Mouse (Mus musculus) intestine, embryonic 14.5 days (tissue): ENCODE measurements at regions not wholly inside any gene's neighbourhood (a gene's known extent, or its start where the extent isn't known, plus 50 kb on each side); places are given as distances from the start of the nearest gene placed in this dataset.

Experiments used
- ATAC-seq: fragments of 200-750 bp; cut with Nextera tagmentation; replicated peaks from 2 replicates; pipeline ENCODE4 v1.8.0; 2017; ENCODE audit warnings: low read depth, moderate number of reproducible peaks, moderate TSS enrichment, moderate library complexity; ENCODE audit not compliant: low FRiP score, low TSS enrichment
- DNase-seq: peaks from one replicate; pipeline ENCODE4 v3.0.0-alpha.2; 2018; ENCODE audit warnings: low spot score
- H3K27ac ChIP-seq: fragments of 300-500 bp; sonication (generic); 2 replicates; pipeline ENCODE4 v1.5.1; 2014; ENCODE audit warnings: low read depth, mild to moderate bottlenecking, control low read depth
- H3K27me3 ChIP-seq: fragments of 300-500 bp; sonication (generic); replicated peaks from 2 replicates; pipeline ENCODE4 v1.6.1; 2014; ENCODE audit warnings: low read length, control low read depth; ENCODE audit not compliant: control insufficient read depth, insufficient read depth
- H3K36me3 ChIP-seq: fragments of 300-500 bp; sonication (generic); 2 replicates; pipeline ENCODE4 v1.6.1; 2014; ENCODE audit warnings: low read length, control low read depth; ENCODE audit not compliant: control insufficient read depth, insufficient read depth
- H3K4me1 ChIP-seq: fragments of 300-500 bp; sonication (generic); replicated peaks from 2 replicates; pipeline ENCODE4 v1.6.1; 2014; ENCODE audit warnings: low read length, control low read depth, mixed read lengths; ENCODE audit not compliant: control insufficient read depth, insufficient read depth
- H3K4me2 ChIP-seq: fragments of 300-500 bp; sonication (generic); 2 replicates; pipeline ENCODE4 v1.6.1; 2014; ENCODE audit warnings: low read length
- H3K4me3 ChIP-seq: fragments of 300-500 bp; sonication (generic); 2 replicates; pipeline ENCODE4 v1.5.1; 2014; ENCODE audit warnings: low read depth, low read length, control low read depth, mixed read lengths
- H3K9ac ChIP-seq: fragments of 300-500 bp; sonication (generic); 2 replicates; pipeline ENCODE4 v1.6.1; 2014; ENCODE audit warnings: mild to moderate bottlenecking, low read length
- H3K9me3 ChIP-seq: fragments of 300-500 bp; sonication (generic); 2 replicates; pipeline ENCODE4 v1.6.1; 2016; ENCODE audit warnings: low read length, control low read depth; ENCODE audit not compliant: control insufficient read depth
- WGBS: fragments of 180-500 bp; shearing (Covaris S2); extraction: QIAGEN DNeasy Blood & Tissue Kit; methylation state at CpG from one replicate; pipeline ENCODE4 v1.1.7; 2014; 5-methylcytosine and 5-hydroxymethylcytosine counted together

DNA sequence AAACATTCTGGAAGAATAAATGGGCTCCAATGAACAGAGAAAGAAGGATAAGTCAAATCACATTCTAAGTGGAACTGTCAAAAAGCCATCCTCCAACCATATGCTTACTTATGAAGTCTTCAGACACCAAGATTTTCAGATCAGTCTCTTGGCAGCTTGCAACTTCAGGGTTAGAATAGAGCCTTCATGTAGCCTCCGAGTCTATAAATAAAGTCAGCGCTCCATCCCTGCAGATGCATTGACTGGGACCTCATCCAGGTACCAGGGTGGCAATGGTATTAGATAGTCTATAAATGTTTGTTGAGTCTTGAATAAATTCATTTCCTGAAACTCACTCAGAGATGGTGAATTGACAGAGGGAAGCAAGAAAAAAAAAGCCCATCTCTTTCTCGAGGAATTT, 107.2 kb upstream of the Eepd1 start:
- no peaks in the 10 kb centered on the region for H3K36me3 ChIP-seq
- no peaks in the 10 kb centered on the region for H3K27me3 ChIP-seq
- DNase-seq (no peak), ATAC-seq (no peak)
- H3K9ac ChIP-seq, result no peak overlapping the region
- H3K9me3 ChIP-seq, result no peaks in the 10 kb centered on the region
- 90% methylated on average over 3 of the region's 3 CpGs for WGBS
- H3K27ac ChIP-seq, result no peak overlapping the region
- H3K4me1 ChIP-seq, result no peaks in the 10 kb centered on the region
- H3K4me2 ChIP-seq, result no peak overlapping the region
- no peak overlapping the region for H3K4me3 ChIP-seq

DNA sequence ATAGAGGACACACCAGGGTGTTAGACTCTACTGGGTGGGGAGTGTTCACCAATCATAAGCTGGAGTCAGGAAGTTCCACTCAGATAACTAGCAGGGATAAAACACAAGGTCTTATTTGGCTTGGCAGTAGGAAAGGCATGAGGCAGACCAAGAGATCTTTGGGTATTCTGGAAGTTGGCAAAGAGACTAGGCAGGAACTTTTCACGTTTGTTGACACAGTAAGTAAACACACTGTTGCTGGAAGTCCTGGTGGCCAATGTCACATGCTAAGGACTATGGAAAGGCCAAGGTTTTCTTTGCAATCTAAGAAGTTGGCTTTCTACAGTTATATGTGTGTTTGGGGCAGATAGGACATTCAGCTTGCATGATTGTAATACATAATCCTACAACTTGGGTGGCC, 105.1 kb upstream of the Eepd1 start:
- Histone ChIP-seq H3K4me2 (no peak overlapping the region), H3K27me3 (no peaks in the 10 kb centered on the region), H3K9ac (no peak overlapping the region), H3K27ac (no peak overlapping the region), H3K36me3 (no peaks in the 10 kb centered on the region), H3K9me3 (no peaks in the 10 kb centered on the region), H3K4me3 (no peak overlapping the region), H3K4me1 (no peaks in the 10 kb centered on the region)
- ATAC-seq (no peak), DNase-seq (no peak)
- 17% methylated on average over 1 of the region's 1 CpGs for WGBS

DNA sequence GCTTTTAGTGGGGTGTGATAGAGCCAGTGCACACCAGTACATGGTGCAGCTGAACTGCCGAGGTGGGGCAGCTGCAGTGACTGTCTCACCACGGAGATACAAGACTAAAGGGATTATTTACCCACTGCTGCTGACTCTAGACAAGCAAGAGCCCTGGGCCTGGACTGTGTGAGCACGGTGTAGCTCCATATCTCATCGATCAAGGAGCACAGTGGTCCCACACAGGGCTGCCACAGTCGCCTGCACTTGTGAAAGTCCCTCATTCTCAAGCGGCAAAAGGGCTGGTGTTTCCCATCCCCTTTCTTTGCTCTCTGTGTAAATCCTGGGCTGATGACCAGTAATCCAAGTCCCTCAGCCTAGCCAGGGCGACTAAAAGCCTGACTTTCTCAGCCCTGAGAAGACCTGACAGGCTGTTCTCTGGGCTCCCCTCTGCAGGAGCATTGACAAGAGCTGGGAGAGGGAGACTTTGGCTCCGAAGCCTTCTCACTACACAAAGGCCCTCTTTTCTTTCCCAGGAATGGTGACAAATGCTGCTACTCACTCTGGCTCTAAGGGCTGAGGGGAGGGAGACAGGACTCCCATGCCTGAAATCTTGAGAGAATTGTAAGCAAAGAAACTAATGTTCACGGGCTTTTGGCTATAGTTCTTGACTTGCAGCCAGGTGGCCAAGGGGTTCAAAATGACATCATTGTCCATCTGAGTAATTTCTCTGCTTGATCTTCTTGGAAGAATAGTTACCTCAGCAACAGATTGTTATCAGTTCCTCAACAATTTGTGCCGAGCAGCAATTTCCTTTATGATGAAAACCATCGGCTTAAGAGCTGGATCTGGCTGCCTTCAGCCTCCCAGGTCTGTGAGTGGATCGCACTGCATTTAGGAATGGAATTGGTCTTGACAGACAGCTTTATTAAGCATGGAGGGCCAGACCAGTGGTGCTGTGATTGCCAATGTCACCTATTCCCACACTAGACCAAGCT, 103.3 kb upstream of the Eepd1 start:
- no peaks in the 10 kb centered on the region for H3K27me3 ChIP-seq
- no peak overlapping the region for H3K4me2 ChIP-seq
- no peak for ATAC-seq
- no peak overlapping the region for H3K4me3 ChIP-seq
- 47% methylated on average over 12 of the region's 12 CpGs for WGBS
- H3K4me1 ChIP-seq, result no peaks in the 10 kb centered on the region
- no peak for DNase-seq
- H3K9me3 ChIP-seq, result no peaks in the 10 kb centered on the region
- H3K9ac ChIP-seq, result no peak overlapping the region
- no peaks in the 10 kb centered on the region for H3K36me3 ChIP-seq
- H3K27ac ChIP-seq, result no peak overlapping the region

GRCm38 (mm10) chr9:25385333-25385732, 96.0 kb upstream of the Eepd1 start:
- H3K4me1 ChIP-seq, result no peaks in the 10 kb centered on the region
- no peaks in the 10 kb centered on the region for H3K27me3 ChIP-seq
- no peaks in the 10 kb centered on the region for H3K9me3 ChIP-seq
- no peak for ATAC-seq
- no peak for DNase-seq
- H3K27ac ChIP-seq, result no peak overlapping the region
- no peak overlapping the region for H3K4me2 ChIP-seq
- no peaks in the 10 kb centered on the region for H3K36me3 ChIP-seq
- H3K4me3 ChIP-seq, result no peak overlapping the region
- no peak overlapping the region for H3K9ac ChIP-seq

DNA sequence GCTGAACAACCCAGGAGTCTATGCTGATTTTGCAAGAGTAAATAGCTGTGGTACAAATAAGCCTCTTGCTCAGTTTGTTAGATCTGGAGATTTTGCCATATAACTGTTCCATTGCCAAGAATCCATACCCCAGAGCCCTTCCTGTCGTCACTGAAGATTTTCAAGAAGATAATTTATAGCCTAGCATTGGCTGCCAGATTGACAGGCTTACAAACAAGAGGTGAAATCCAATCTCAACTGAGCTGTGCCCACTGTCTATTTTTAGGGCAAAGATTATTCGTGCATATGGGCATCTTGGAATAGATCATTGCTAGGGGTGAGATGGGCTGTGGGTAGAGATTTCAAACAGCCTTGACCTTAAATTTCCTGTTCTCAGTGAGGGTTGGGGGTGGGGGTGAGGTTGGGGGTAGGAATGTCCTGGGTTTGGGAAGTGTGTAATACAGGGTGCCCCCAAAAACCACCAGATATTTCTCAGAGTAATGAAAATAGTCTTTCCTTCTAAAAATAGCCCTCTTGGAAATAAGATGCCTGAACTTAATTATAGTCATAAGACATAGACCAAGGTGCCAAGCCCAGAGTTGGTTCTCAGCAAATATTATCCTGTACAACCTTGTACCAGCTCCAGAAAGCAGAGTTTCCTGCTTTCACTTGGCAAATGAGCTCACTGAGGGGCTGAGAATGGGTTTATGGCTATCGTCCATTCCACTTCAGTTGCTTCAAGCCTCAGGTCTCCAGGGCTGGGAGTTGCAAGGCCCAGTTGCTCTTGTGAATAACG, 93.3 kb upstream of the Eepd1 start:
- 74% methylated on average over 4 of the region's 4 CpGs for WGBS
- Histone ChIP-seq H3K36me3 (no peaks in the 10 kb centered on the region), H3K27ac (no peak overlapping the region), H3K4me2 (no peak overlapping the region), H3K4me1 (no peaks in the 10 kb centered on the region), H3K4me3 (no peak overlapping the region), H3K9ac (no peak overlapping the region), H3K27me3 (no peaks in the 10 kb centered on the region), H3K9me3 (no peaks in the 10 kb centered on the region)
- DNase-seq (no peak), ATAC-seq (no peak)

GRCm38 (mm10) chr9:25389351-25389750, 92.0 kb upstream of the Eepd1 start:
- WGBS, result 82% methylated on average over 3 of the region's 3 CpGs
- Histone ChIP-seq H3K9ac (no peak overlapping the region), H3K9me3 (no peaks in the 10 kb centered on the region), H3K27ac (no peak overlapping the region), H3K4me1 (no peaks in the 10 kb centered on the region), H3K36me3 (no peaks in the 10 kb centered on the region), H3K4me3 (no peak overlapping the region), H3K4me2 (no peak overlapping the region), H3K27me3 (no peaks in the 10 kb centered on the region)
- ATAC-seq (no peak), DNase-seq (no peak)

GRCm38 (mm10) chr9:25400647-25401335, 80.6 kb upstream of the Eepd1 start:
- peak; percentile 60 for DNase-seq
- H3K4me3 ChIP-seq, result no peak overlapping the region
- H3K4me1 ChIP-seq, result no peaks in the 10 kb centered on the region
- H3K36me3 ChIP-seq, result no peaks in the 10 kb centered on the region
- whole genome bisulfite sequencing, result 39% methylated on average over 9 of the region's 9 CpGs
- H3K9me3 ChIP-seq, result no peaks in the 10 kb centered on the region
- no peak overlapping the region for H3K27ac ChIP-seq
- no peaks in the 10 kb centered on the region for H3K27me3 ChIP-seq
- H3K9ac ChIP-seq, result no peak overlapping the region
- ATAC-seq, result peak; percentile 68
- 0 out of 2 replicates have a peak overlapping the region, but pooled peaks have one; percentile 13 for H3K4me2 ChIP-seq

- Histone ChIP-seq H3K9me3 (no peaks in the 10 kb centered on the region), H3K4me1 (no peaks in the 10 kb centered on the region), H3K4me3 (no peak overlapping the region), H3K9ac (no peak overlapping the region), H3K27me3 (no peaks in the 10 kb centered on the region), H3K27ac (no peak overlapping the region), H3K36me3 (no peaks in the 10 kb centered on the region), H3K4me2 (no peak overlapping the region)
- ATAC-seq, result no peak
- WGBS, result 51% methylated on average over 4 of the region's 4 CpGs
- DNase-seq, result no peak
Observed at GRCm38 (mm10) chr9:25405848-25406247, 75.5 kb upstream of the Eepd1 start.
